Comparison of ENCODE assay signal across 9 mouse cellular contexts in genomic region chr17:25828223-25828594, GRCm38 (mm10). TPM values are rescaled to one million over a fixed set of nuclear protein-coding genes. Genes with fewer than 3 reads are reported as not detected.
DNase-seq lines count a peak whose midpoint lies in the region; ATAC-seq and TF ChIP-seq lines count a peak whose summit lies in the region.
"Had no signal": no experiment of that assay in that cellular context is flagged by ENCODE, and none has a peak within 500 bp of the region (broad histone marks: within the 10 kb centered on the region; RNA-seq: fewer than 3 reads in every experiment).

No protein-coding gene starts in this region.

- H3K27ac ChIP-seq in embryonic facial prominence, embryonic 10.5 days (replicated peaks): peak overlapping the region; percentile 87
- peak overlapping the region; percentile 96 for H3K27ac ChIP-seq in hindbrain, postnatal 0 days
- peak overlapping the region; percentile 91 for H3K27ac ChIP-seq in midbrain, embryonic 16.5 days (ENCODE audit: low read length)

- WGBS in embryonic facial prominence, embryonic 10.5 days: 83% methylated on average over 8 of the region's 8 CpGs
- WGBS in hindbrain, postnatal 0 days: 75% methylated on average over 8 of the region's 8 CpGs
- WGBS in midbrain, embryonic 16.5 days: 90% methylated on average over 8 of the region's 8 CpGs

- H3K9ac ChIP-seq in hindbrain, postnatal 0 days (replicated peaks; ENCODE audit: low read length): peak overlapping the region; percentile 80
- peak overlapping the region; percentile 78 for H3K9ac ChIP-seq in midbrain, embryonic 16.5 days (ENCODE audit: low read depth, low read length)

- ATAC-seq in hindbrain, postnatal 0 days: no peak
- no peak for ATAC-seq in midbrain, embryonic 16.5 days
- ATAC-seq in inflammation-experienced regulatory T-cells, adult 6 months: no peak
- ATAC-seq: Patski had no signal

- H3K4me3 ChIP-seq in embryonic facial prominence, embryonic 10.5 days: peak overlapping the region; percentile 81
- H3K4me3 ChIP-seq in hindbrain, postnatal 0 days (ENCODE audit: low read length): peak overlapping the region; percentile 46
- peak overlapping the region; percentile 56 for H3K4me3 ChIP-seq in midbrain, embryonic 16.5 days (ENCODE audit: low read depth, low read length)

- H3K4me1 ChIP-seq in embryonic facial prominence, embryonic 10.5 days: peaks cover 76% of the 10 kb centered on the region
- peaks cover 35% of the 10 kb centered on the region for H3K4me1 ChIP-seq in hindbrain, postnatal 0 days (ENCODE audit: insufficient read depth, low read length)
- H3K4me1 ChIP-seq in midbrain, embryonic 16.5 days (ENCODE audit: control insufficient read depth, insufficient read depth, low read length): peaks cover 56% of the 10 kb centered on the region

- H3K4me2 ChIP-seq in hindbrain, postnatal 0 days (ENCODE audit: low read depth, low read length): peak overlapping the region; percentile 80
- H3K4me2 ChIP-seq in midbrain, embryonic 16.5 days (ENCODE audit: low read length): peak overlapping the region; percentile 97

- peak; percentile 33 for DNase-seq in kidney, adult 18-20 months
- DNase-seq in kidney, postnatal 14 days: no peak
- no peak for DNase-seq in embryonic facial prominence, embryonic 10.5 days (ENCODE audit: low spot score)
- no peak for DNase-seq in hindbrain, postnatal 0 days (ENCODE audit: low spot score)
- DNase-seq in left cerebral cortex, adult 9 months (ENCODE audit: low spot score in 2 of 2): no peak
- DNase-seq in left cerebral cortex, adult 18-20 months (ENCODE audit: low spot score in 2 of 2): no peak

- H3K27me3 ChIP-seq in embryonic facial prominence, embryonic 10.5 days (replicated peaks; ENCODE audit: low read depth, poor library complexity, severe bottlenecking): no peaks in the 10 kb centered on the region
- H3K27me3 ChIP-seq in hindbrain, postnatal 0 days (ENCODE audit: insufficient read depth, low read length): no peaks in the 10 kb centered on the region
- H3K27me3 ChIP-seq in midbrain, embryonic 16.5 days (ENCODE audit: control insufficient read depth, insufficient read depth, low read depth, low read length): no peaks in the 10 kb centered on the region
- H3K27me3 ChIP-seq: Patski had no signal

- no peak for TF ChIP-seq CTCF in hindbrain, postnatal 0 days (IDR thresholded peaks at IDR 0.05; ENCODE audit: low read depth)

- H3K9me3 ChIP-seq in embryonic facial prominence, embryonic 10.5 days: no peaks in the 10 kb centered on the region
- H3K9me3 ChIP-seq in hindbrain, postnatal 0 days (ENCODE audit: low read length): no peaks in the 10 kb centered on the region
- no peaks in the 10 kb centered on the region for H3K9me3 ChIP-seq in midbrain, embryonic 16.5 days (replicated peaks; ENCODE audit: control insufficient read depth, low read length, poor library complexity, severe bottlenecking)

- peaks cover 59% of the 10 kb centered on the region for H3K36me3 ChIP-seq in embryonic facial prominence, embryonic 10.5 days (replicated peaks)
- peaks cover 25% of the 10 kb centered on the region; the same call in 1 of the 2 replicates for H3K36me3 ChIP-seq in hindbrain, postnatal 0 days (ENCODE audit: insufficient read depth, low read length)
- H3K36me3 ChIP-seq in midbrain, embryonic 16.5 days (ENCODE audit: control insufficient read depth, insufficient read depth, low read length): peaks cover 25% of the 10 kb centered on the region

RNA-seq across cellular contexts. Expression of gene Jmjd8, which starts 0.5 kb away (rescaled TPM):
- polyA plus RNA-seq in embryonic facial prominence, embryonic 10.5 days (2016; fragmentation: Nextera tagmentation; extraction: Ambion mirVana): 50.5 and 55.1 TPM in 2 replicates
- 57.0 and 61.0 TPM in 2 replicates for total RNA-seq in hindbrain, postnatal 0 days (2014; rRNA removed)
- polyA plus RNA-seq in hindbrain, postnatal 0 days (2015; fragmentation: Nextera tagmentation; extraction: Ambion mirVana): 38.6 and 41.3 TPM in 2 replicates
- polyA plus RNA-seq in midbrain, embryonic 16.5 days (2015; fragmentation: Nextera tagmentation; extraction: Ambion mirVana): 52.0 and 60.4 TPM in 2 replicates
- 10 to 100 TPM; 43.5 to 52.3 TPM for total RNA-seq in left cerebral cortex, adult 18-20 months (2021)
- polyA plus RNA-seq in inflammation-experienced regulatory T-cells, adult 6 months (2017; shearing (Covaris generic)): 10 to 100 TPM; 12.5 to 26.2 (median 23.9) TPM

RNA-seq across cellular contexts. Expression of gene Wdr24, which starts 4.8 kb away (rescaled TPM):
- polyA plus RNA-seq in embryonic facial prominence, embryonic 10.5 days (2016; fragmentation: Nextera tagmentation; extraction: Ambion mirVana): 31.0 and 31.4 TPM in 2 replicates
- total RNA-seq in hindbrain, postnatal 0 days (2014; rRNA removed): 31.3 and 39.7 TPM in 2 replicates
- polyA plus RNA-seq in hindbrain, postnatal 0 days (2015; fragmentation: Nextera tagmentation; extraction: Ambion mirVana): 21.0 and 22.6 TPM in 2 replicates
- polyA plus RNA-seq in midbrain, embryonic 16.5 days (2015; fragmentation: Nextera tagmentation; extraction: Ambion mirVana): 32.7 and 33.5 TPM in 2 replicates
- total RNA-seq in left cerebral cortex, adult 18-20 months (2021): 10 to 100 TPM; 22.5 to 25.1 TPM
- 10 to 100 TPM; 13.8 to 23.4 (median 19.3) TPM for polyA plus RNA-seq in inflammation-experienced regulatory T-cells, adult 6 months (2017; shearing (Covaris generic))

RNA-seq across cellular contexts. Expression of gene Stub1, which starts 5.0 kb away (rescaled TPM):
- 396 and 400 TPM in 2 replicates for polyA plus RNA-seq in embryonic facial prominence, embryonic 10.5 days (2016; fragmentation: Nextera tagmentation; extraction: Ambion mirVana)
- total RNA-seq in hindbrain, postnatal 0 days (2014; rRNA removed): 271 and 273 TPM in 2 replicates
- 369 and 370 TPM in 2 replicates for polyA plus RNA-seq in hindbrain, postnatal 0 days (2015; fragmentation: Nextera tagmentation; extraction: Ambion mirVana)
- polyA plus RNA-seq in midbrain, embryonic 16.5 days (2015; fragmentation: Nextera tagmentation; extraction: Ambion mirVana): 358 and 382 TPM in 2 replicates
- 100 to 1,000 TPM; 178 to 180 TPM for total RNA-seq in left cerebral cortex, adult 18-20 months (2021)
- 10 to 100 TPM; 60.7 to 79.7 (median 78.2) TPM for polyA plus RNA-seq in inflammation-experienced regulatory T-cells, adult 6 months (2017; shearing (Covaris generic))

RNA-seq across cellular contexts. Expression of gene Rhbdl1, which starts 8.9 kb away (rescaled TPM):
- 1.2 and 1.4 TPM in 2 replicates for polyA plus RNA-seq in embryonic facial prominence, embryonic 10.5 days (2016; fragmentation: Nextera tagmentation; extraction: Ambion mirVana)
- 122 and 135 TPM in 2 replicates for total RNA-seq in hindbrain, postnatal 0 days (2014; rRNA removed)
- polyA plus RNA-seq in hindbrain, postnatal 0 days (2015; fragmentation: Nextera tagmentation; extraction: Ambion mirVana): 78.6 and 80.0 TPM in 2 replicates
- polyA plus RNA-seq in midbrain, embryonic 16.5 days (2015; fragmentation: Nextera tagmentation; extraction: Ambion mirVana): 59.3 and 66.1 TPM in 2 replicates
- total RNA-seq in left cerebral cortex, adult 18-20 months (2021): 10 to 100 TPM; 40.6 to 42.4 TPM
- 1 to 10 TPM in 1 of 3 experiments, not detected in 2; 1.7 TPM for polyA plus RNA-seq in inflammation-experienced regulatory T-cells, adult 6 months (2017; shearing (Covaris generic))

RNA-seq across cellular contexts. Expression of gene Gm20683, which starts 13.4 kb away (rescaled TPM):
- 0.92 and 1.4 TPM in 2 replicates for polyA plus RNA-seq in embryonic facial prominence, embryonic 10.5 days (2016; fragmentation: Nextera tagmentation; extraction: Ambion mirVana)
- 22.8 and 40.0 TPM in 2 replicates for total RNA-seq in hindbrain, postnatal 0 days (2014; rRNA removed)
- polyA plus RNA-seq in hindbrain, postnatal 0 days (2015; fragmentation: Nextera tagmentation; extraction: Ambion mirVana): 12.6 and 12.9 TPM in 2 replicates
- 11.8 and 14.5 TPM in 2 replicates for polyA plus RNA-seq in midbrain, embryonic 16.5 days (2015; fragmentation: Nextera tagmentation; extraction: Ambion mirVana)
- total RNA-seq in left cerebral cortex, adult 18-20 months (2021): 10 to 100 TPM; 20.7 to 23.7 TPM
- polyA plus RNA-seq in inflammation-experienced regulatory T-cells, adult 6 months (2017; shearing (Covaris generic)): 1 to 10 TPM in 1 of 3 experiments, under 1 TPM in 2; 0.26 to 1.1 (median 0.67) TPM
